Mouse (Mus musculus): ENCODE measurements around the gene Dgkh. TPM values are rescaled to one million over a fixed set of nuclear protein-coding genes. Genes with fewer than 3 reads are reported as not detected.

Gene Dgkh
- total RNA-seq, 1 experiment: 8.2 TPM

- in situ Hi-C loops (cut with MboI; ENCODE audit: low sequenced_read_pairs in 2 of 2, unreplicated experiment in 2 of 2): no loop called here
- Histone ChIP-seq H3K9ac (ENCODE audit: insufficient read depth, low read depth, low read length, poor library complexity, severe bottlenecking) (no peak overlapping the region), H3K9me3 (ENCODE audit: control insufficient read depth, insufficient read depth, low read depth, low read length) (no peaks in the 10 kb centered on the region), H3K27ac (ENCODE audit: insufficient read depth, low read depth, low read length, poor library complexity, severe bottlenecking) (no peak overlapping the region), H3K4me1 (ENCODE audit: control insufficient read depth in 2 of 2, insufficient read depth in 2 of 2, low read length in 2 of 2, poor library complexity in 1 of 2) (peaks cover 0 to 1% of the 10 kb centered on the region in 2 experiments; a peak in 1 of 4 replicates), H3K4me3 (ENCODE audit: insufficient read depth in 1 of 2, low read depth in 1 of 2, low read length in 2 of 2, poor library complexity in 1 of 2, severe bottlenecking in 1 of 2) (no peak overlapping the region), H3K36me3 (ENCODE audit: control insufficient read depth, insufficient read depth, low read length, poor library complexity, severe bottlenecking) (peaks cover 13% of the 10 kb centered on the region; the same call in 1 of the 2 replicates)
- DNase-seq (ENCODE audit: low read depth, low spot score): no peak
- TF ChIP-seq ZC3H11A (IDR thresholded peaks at IDR 0.05; ENCODE audit: borderline replicate concordance, low read depth, low read length): no peak
- TF ChIP-seq HCFC1 (IDR thresholded peaks at IDR 0.05; ENCODE audit: borderline replicate concordance, insufficient read depth, low read length): no peak
- TF ChIP-seq MAFK (IDR thresholded peaks at IDR 0.05; ENCODE audit: insufficient read depth, low read depth, low read length): 0 out of 2 replicates have a peak, but pooled peaks have one; percentile 58
Measured at GRCm38 (mm10) chr14:78583168-78583567, 149.4 kb downstream of the Dgkh start.

GRCm38 (mm10) chr14:78575899-78576298, 156.7 kb downstream of the Dgkh start:
- no peaks in the 10 kb centered on the region for H3K9me3 ChIP-seq (ENCODE audit: control insufficient read depth, insufficient read depth, low read depth, low read length)
- no peak overlapping the region for H3K9ac ChIP-seq (ENCODE audit: insufficient read depth, low read depth, low read length, poor library complexity, severe bottlenecking)
- H3K4me3 ChIP-seq (ENCODE audit: insufficient read depth in 1 of 2, low read depth in 1 of 2, low read length in 2 of 2, poor library complexity in 1 of 2, severe bottlenecking in 1 of 2): no peak overlapping the region
- TF ChIP-seq ZC3H11A (IDR thresholded peaks at IDR 0.05; ENCODE audit: borderline replicate concordance, low read depth, low read length) (no peak), HCFC1 (IDR thresholded peaks at IDR 0.05; ENCODE audit: borderline replicate concordance, insufficient read depth, low read length) (no peak), ZNF384 (IDR thresholded peaks at IDR 0.05; ENCODE audit: low read depth, low read length) (no peak), MAFK (IDR thresholded peaks at IDR 0.05; ENCODE audit: insufficient read depth, low read depth, low read length) (no peak), CHD2 (IDR thresholded peaks at IDR 0.05; ENCODE audit: low read depth, low read length) (no peak)
- no peak overlapping the region for H3K27ac ChIP-seq (ENCODE audit: insufficient read depth, low read depth, low read length, poor library complexity, severe bottlenecking)
- H3K36me3 ChIP-seq (ENCODE audit: control insufficient read depth, insufficient read depth, low read length, poor library complexity, severe bottlenecking): peaks cover 10% of the 10 kb centered on the region; the same call in 1 of the 2 replicates
- H3K4me1 ChIP-seq (ENCODE audit: control insufficient read depth in 2 of 2, insufficient read depth in 2 of 2, low read length in 2 of 2, poor library complexity in 1 of 2): peaks cover 0 to 1% of the 10 kb centered on the region in 2 experiments; a peak in 1 of 4 replicates
- in situ Hi-C loops (cut with MboI; ENCODE audit: low sequenced_read_pairs in 2 of 2, unreplicated experiment in 2 of 2): no loop called here
- DNase-seq (ENCODE audit: low read depth, low spot score): no peak

- Histone ChIP-seq H3K27ac (ENCODE audit: insufficient read depth, low read depth, low read length, poor library complexity, severe bottlenecking) (no peak overlapping the region), H3K36me3 (ENCODE audit: control insufficient read depth, insufficient read depth, low read length, poor library complexity, severe bottlenecking) (peaks cover 5% of the 10 kb centered on the region; the same call in 1 of the 2 replicates), H3K9me3 (ENCODE audit: control insufficient read depth, insufficient read depth, low read depth, low read length) (no peaks in the 10 kb centered on the region), H3K4me1 (ENCODE audit: control insufficient read depth in 2 of 2, insufficient read depth in 2 of 2, low read length in 2 of 2, poor library complexity in 1 of 2) (no peaks in the 10 kb centered on the region), H3K9ac (ENCODE audit: insufficient read depth, low read depth, low read length, poor library complexity, severe bottlenecking) (no peak overlapping the region), H3K4me3 (ENCODE audit: insufficient read depth in 1 of 2, low read depth in 1 of 2, low read length in 2 of 2, poor library complexity in 1 of 2, severe bottlenecking in 1 of 2) (no peak overlapping the region)
- in situ Hi-C loops (cut with MboI; ENCODE audit: low sequenced_read_pairs in 2 of 2, unreplicated experiment in 2 of 2): no loop called here
- DNase-seq (ENCODE audit: low read depth, low spot score): no peak
- TF ChIP-seq HCFC1 (IDR thresholded peaks at IDR 0.05; ENCODE audit: borderline replicate concordance, insufficient read depth, low read length) (no peak), ZNF384 (IDR thresholded peaks at IDR 0.05; ENCODE audit: low read depth, low read length) (no peak), CHD2 (IDR thresholded peaks at IDR 0.05; ENCODE audit: low read depth, low read length) (no peak), ZC3H11A (IDR thresholded peaks at IDR 0.05; ENCODE audit: borderline replicate concordance, low read depth, low read length) (no peak), MAFK (IDR thresholded peaks at IDR 0.05; ENCODE audit: insufficient read depth, low read depth, low read length) (no peak)
Measured at GRCm38 (mm10) chr14:78568410-78568809, 164.2 kb downstream of the Dgkh start.

- TF ChIP-seq MAFK (IDR thresholded peaks at IDR 0.05; ENCODE audit: insufficient read depth, low read depth, low read length) (no peak), CHD2 (IDR thresholded peaks at IDR 0.05; ENCODE audit: low read depth, low read length) (no peak), ZC3H11A (IDR thresholded peaks at IDR 0.05; ENCODE audit: borderline replicate concordance, low read depth, low read length) (no peak), ZNF384 (IDR thresholded peaks at IDR 0.05; ENCODE audit: low read depth, low read length) (no peak), HCFC1 (IDR thresholded peaks at IDR 0.05; ENCODE audit: borderline replicate concordance, insufficient read depth, low read length) (no peak)
- H3K9ac ChIP-seq (ENCODE audit: insufficient read depth, low read depth, low read length, poor library complexity, severe bottlenecking): no peak overlapping the region
- no peak overlapping the region for H3K27ac ChIP-seq (ENCODE audit: insufficient read depth, low read depth, low read length, poor library complexity, severe bottlenecking)
- no peak for DNase-seq (ENCODE audit: low read depth, low spot score)
- H3K9me3 ChIP-seq (ENCODE audit: control insufficient read depth, insufficient read depth, low read depth, low read length): no peaks in the 10 kb centered on the region
- peaks cover 5% of the 10 kb centered on the region; the same call in 1 of the 2 replicates for H3K36me3 ChIP-seq (ENCODE audit: control insufficient read depth, insufficient read depth, low read length, poor library complexity, severe bottlenecking)
- in situ Hi-C loops (cut with MboI; ENCODE audit: low sequenced_read_pairs in 2 of 2, unreplicated experiment in 2 of 2): no loop called here
- H3K4me3 ChIP-seq (ENCODE audit: insufficient read depth in 1 of 2, low read depth in 1 of 2, low read length in 2 of 2, poor library complexity in 1 of 2, severe bottlenecking in 1 of 2): no peak overlapping the region
- no peaks in the 10 kb centered on the region for H3K4me1 ChIP-seq (ENCODE audit: control insufficient read depth in 2 of 2, insufficient read depth in 2 of 2, low read length in 2 of 2, poor library complexity in 1 of 2)
Measured at GRCm38 (mm10) chr14:78566431-78566830, 166.1 kb downstream of the Dgkh start.

- peaks cover 5% of the 10 kb centered on the region; the same call in 1 of the 2 replicates for H3K36me3 ChIP-seq (ENCODE audit: control insufficient read depth, insufficient read depth, low read length, poor library complexity, severe bottlenecking)
Measured at GRCm38 (mm10) chr14:78564292-78564691, 168.3 kb downstream of the Dgkh start.

More at GRCm38 (mm10) chr14:78564292-78564691, 168.3 kb downstream of the Dgkh start:
- Histone ChIP-seq H3K9me3 (ENCODE audit: control insufficient read depth, insufficient read depth, low read depth, low read length) (no peaks in the 10 kb centered on the region), H3K9ac (ENCODE audit: insufficient read depth, low read depth, low read length, poor library complexity, severe bottlenecking) (no peak overlapping the region), H3K27ac (ENCODE audit: insufficient read depth, low read depth, low read length, poor library complexity, severe bottlenecking) (no peak overlapping the region), H3K4me3 (ENCODE audit: insufficient read depth in 1 of 2, low read depth in 1 of 2, low read length in 2 of 2, poor library complexity in 1 of 2, severe bottlenecking in 1 of 2) (no peak overlapping the region), H3K4me1 (ENCODE audit: control insufficient read depth in 2 of 2, insufficient read depth in 2 of 2, low read length in 2 of 2, poor library complexity in 1 of 2) (no peaks in the 10 kb centered on the region)
- in situ Hi-C loops (cut with MboI; ENCODE audit: low sequenced_read_pairs in 2 of 2, unreplicated experiment in 2 of 2): no loop called here
- DNase-seq (ENCODE audit: low read depth, low spot score): no peak
- TF ChIP-seq CHD2 (IDR thresholded peaks at IDR 0.05; ENCODE audit: low read depth, low read length): no peak
- TF ChIP-seq HCFC1 (IDR thresholded peaks at IDR 0.05; ENCODE audit: borderline replicate concordance, insufficient read depth, low read length): no peak
- no peak for TF ChIP-seq MAFK (IDR thresholded peaks at IDR 0.05; ENCODE audit: insufficient read depth, low read depth, low read length)
- TF ChIP-seq ZC3H11A (IDR thresholded peaks at IDR 0.05; ENCODE audit: borderline replicate concordance, low read depth, low read length): no peak
- TF ChIP-seq ZNF384 (IDR thresholded peaks at IDR 0.05; ENCODE audit: low read depth, low read length): no peak

All from ES-E14 (cell line).